Mouse (Mus musculus): ENCODE data around the gene Atp9a. TPM values are rescaled to one million over a fixed set of nuclear protein-coding genes. Genes with fewer than 3 reads are reported as not detected.

Gene Atp9a
- polyA plus RNA-seq, 1 experiment from 2014 or later: 18.6 TPM

GRCm38 (mm10) chr2:168767582-168767981 lies 25.4 kb upstream of the Atp9a start, which contains the start of gene Sall4:
TSS of gene Sall4 (minus strand) at chr2:168767943.
- 14% methylated on average over 10 of the region's 10 CpGs for WGBS
- ATAC-seq (replicated peaks; ENCODE audit: low FRiP score) (no peak), DNase-seq (ENCODE audit: low spot score) (no peak)
- Histone ChIP-seq H3K27ac (ENCODE audit: low read depth, low read length) (peak within 1 kb of the TSS; percentile 74), H3K4me2 (ENCODE audit: low read depth, low read length, severe bottlenecking) (peak within 1 kb of the TSS; percentile 95), H3K4me1 (replicated peaks; ENCODE audit: control insufficient read depth, insufficient read depth, low read length) (peaks cover 7% of the 10 kb centered on the region; the same call in 1 of the 2 replicates), H3K27me3 (ENCODE audit: control insufficient read depth, insufficient read depth, low read length) (peaks cover 17% of the 10 kb centered on the region), H3K9ac (ENCODE audit: low read length) (peak within 1 kb of the TSS; percentile 79), H3K9me3 (ENCODE audit: control insufficient read depth, low read length) (no peaks in the 10 kb centered on the region), H3K36me3 (ENCODE audit: control insufficient read depth, insufficient read depth, low read length) (no peaks in the 10 kb centered on the region), H3K4me3 (ENCODE audit: low read depth, low read length) (peak within 1 kb of the TSS; percentile 68)

DNA sequence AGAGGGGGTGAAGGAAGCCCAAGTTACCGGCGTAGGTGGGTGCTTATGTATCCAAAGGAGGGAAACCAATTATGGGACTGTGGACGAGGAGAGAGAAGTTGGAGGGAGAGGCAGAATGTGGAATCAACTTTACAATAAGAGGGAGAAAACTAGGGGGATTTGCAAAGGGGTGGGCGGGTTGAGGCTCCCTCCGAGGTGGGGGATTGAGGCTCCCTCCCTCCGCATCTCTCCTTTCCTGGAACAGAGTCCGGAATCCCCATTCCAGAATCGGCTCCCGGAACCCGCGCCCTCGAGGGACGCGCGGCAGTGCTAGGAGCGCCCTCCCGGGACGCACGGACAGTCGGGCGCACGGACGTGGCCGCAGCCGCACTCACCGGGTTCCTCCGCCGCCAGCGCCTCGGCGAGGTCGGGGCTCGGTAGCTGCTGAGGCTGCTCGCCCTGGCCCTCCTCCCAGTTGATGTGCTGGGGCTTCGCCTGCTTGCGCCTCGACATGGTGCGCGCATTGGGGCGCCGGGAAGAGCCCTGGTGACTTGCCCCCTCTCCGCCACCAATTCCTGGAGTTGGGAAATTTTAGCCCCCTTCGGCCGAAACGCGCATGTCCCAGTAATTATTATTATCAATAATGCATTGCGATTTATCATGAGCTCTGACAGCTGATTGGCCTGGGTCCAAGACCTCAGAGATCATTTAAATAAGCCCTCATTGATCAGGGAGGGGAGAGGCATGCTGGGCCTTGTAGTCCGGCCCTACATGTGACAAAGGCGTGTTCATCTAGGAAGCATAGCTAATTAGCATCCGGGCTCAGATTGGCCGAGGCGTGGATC lies 24.5 kb upstream of the Atp9a start:
- Histone ChIP-seq H3K9me3 (ENCODE audit: control insufficient read depth, low read length) (no peaks in the 10 kb centered on the region), H3K4me2 (ENCODE audit: low read depth, low read length, severe bottlenecking) (peak overlapping the region; percentile 95), H3K27me3 (ENCODE audit: control insufficient read depth, insufficient read depth, low read length) (peaks cover 17% of the 10 kb centered on the region), H3K9ac (ENCODE audit: low read length) (peak overlapping the region; percentile 79), H3K27ac (ENCODE audit: low read depth, low read length) (peak overlapping the region; percentile 74), H3K4me3 (ENCODE audit: low read depth, low read length) (peak overlapping the region; percentile 68), H3K4me1 (replicated peaks; ENCODE audit: control insufficient read depth, insufficient read depth, low read length) (peaks cover 15% of the 10 kb centered on the region), H3K36me3 (ENCODE audit: control insufficient read depth, insufficient read depth, low read length) (no peaks in the 10 kb centered on the region)
- under 1% methylated on average over 41 of the region's 52 CpGs for WGBS
- ATAC-seq (replicated peaks; ENCODE audit: low FRiP score) (peak; percentile 80), DNase-seq (ENCODE audit: low spot score) (peak; percentile 83)

DNA sequence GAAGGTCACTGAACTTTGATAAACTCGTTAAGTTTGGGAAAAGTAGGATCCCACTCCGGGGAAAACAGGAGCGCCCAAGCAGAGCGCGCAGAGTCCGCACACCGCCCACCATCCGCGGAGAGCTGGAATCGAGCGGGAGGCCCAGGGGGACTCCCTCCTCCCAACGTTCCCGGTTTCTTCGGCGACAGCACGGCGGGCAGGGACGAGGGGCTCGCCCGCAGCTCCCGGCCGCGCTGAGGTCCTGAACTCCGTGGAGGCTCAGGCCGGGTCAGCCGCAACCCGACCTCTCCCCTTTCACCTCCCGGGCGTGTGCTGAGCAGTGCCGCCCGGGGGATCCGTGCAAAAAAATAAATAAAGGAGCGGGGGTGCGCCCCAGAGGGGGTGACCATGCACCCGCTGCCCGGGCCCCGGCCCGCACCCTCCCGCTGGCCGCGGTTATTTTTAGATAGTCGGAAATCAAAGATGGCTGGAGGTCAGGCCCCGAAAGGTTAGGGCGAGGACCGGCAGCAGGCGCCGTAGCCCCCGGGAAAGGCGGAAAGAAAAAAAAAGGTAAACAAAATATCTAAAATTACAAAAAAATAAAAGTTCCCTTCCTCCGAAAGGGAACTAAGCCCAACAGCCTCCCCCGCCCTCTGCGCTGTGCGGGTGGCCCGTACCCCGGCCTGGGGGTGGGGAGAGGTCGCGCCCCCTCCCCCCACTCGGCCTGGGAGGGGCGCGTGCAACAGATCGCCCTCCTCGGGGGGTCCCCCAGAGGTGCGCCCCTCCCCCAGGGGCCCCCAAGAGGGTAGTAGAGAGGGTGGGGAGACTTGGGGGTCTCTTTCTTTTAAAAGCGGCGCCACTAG lies 23.7 kb upstream of the Atp9a start:
- Histone ChIP-seq H3K9me3 (ENCODE audit: control insufficient read depth, low read length) (no peaks in the 10 kb centered on the region), H3K27ac (ENCODE audit: low read depth, low read length) (peak overlapping the region; percentile 74), H3K4me1 (replicated peaks; ENCODE audit: control insufficient read depth, insufficient read depth, low read length) (peaks cover 15% of the 10 kb centered on the region), H3K9ac (ENCODE audit: low read length) (peak overlapping the region; percentile 79), H3K27me3 (ENCODE audit: control insufficient read depth, insufficient read depth, low read length) (peaks cover 17% of the 10 kb centered on the region), H3K4me3 (ENCODE audit: low read depth, low read length) (peak overlapping the region; percentile 68), H3K4me2 (ENCODE audit: low read depth, low read length, severe bottlenecking) (peak overlapping the region; percentile 95), H3K36me3 (ENCODE audit: control insufficient read depth, insufficient read depth, low read length) (no peaks in the 10 kb centered on the region)
- ATAC-seq (replicated peaks; ENCODE audit: low FRiP score) (peak; percentile 19; the same call in 1 of the 2 replicates), DNase-seq (ENCODE audit: low spot score) (peak; percentile 72)
- under 1% methylated on average over 63 of the region's 65 CpGs for WGBS

DNA sequence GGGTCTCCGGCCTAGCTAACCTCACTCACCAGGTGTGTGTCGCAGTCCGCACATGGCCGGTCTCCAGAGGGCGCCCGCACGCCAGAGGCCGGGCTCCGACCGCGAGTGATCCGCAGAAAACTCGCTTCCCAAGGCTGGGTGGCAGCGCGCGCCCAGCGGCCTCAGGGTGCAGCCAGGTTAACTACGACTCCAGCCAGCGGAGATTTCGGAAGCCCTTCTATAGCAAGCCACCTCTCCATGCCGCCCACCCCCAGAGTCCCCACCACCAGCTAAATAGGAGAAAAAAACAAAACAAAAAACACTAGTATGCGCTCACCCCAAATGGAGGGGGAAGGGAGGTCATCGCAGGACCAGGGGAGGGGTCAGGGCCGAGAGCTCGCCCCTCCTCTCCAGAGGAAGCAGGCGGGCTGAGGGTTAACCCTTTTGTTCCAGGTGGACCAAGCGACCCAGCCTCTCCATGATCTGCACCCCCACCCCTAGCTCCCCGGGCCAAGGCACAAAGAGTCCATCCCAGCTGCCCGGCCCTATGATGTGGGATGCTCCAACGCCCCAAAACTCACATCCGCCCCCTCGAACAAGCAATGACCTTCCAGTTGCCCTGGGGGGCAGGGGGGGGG lies 23.0 kb upstream of the Atp9a start:
- Histone ChIP-seq H3K4me1 (replicated peaks; ENCODE audit: control insufficient read depth, insufficient read depth, low read length) (peaks cover 15% of the 10 kb centered on the region), H3K27ac (ENCODE audit: low read depth, low read length) (peak overlapping the region; percentile 74), H3K36me3 (ENCODE audit: control insufficient read depth, insufficient read depth, low read length) (no peaks in the 10 kb centered on the region), H3K4me3 (ENCODE audit: low read depth, low read length) (peak overlapping the region; percentile 68), H3K9me3 (ENCODE audit: control insufficient read depth, low read length) (no peaks in the 10 kb centered on the region), H3K27me3 (ENCODE audit: control insufficient read depth, insufficient read depth, low read length) (peaks cover 17% of the 10 kb centered on the region), H3K4me2 (ENCODE audit: low read depth, low read length, severe bottlenecking) (peak overlapping the region; percentile 95), H3K9ac (ENCODE audit: low read length) (peak overlapping the region; percentile 79)
- peak; percentile 66 for ATAC-seq (replicated peaks; ENCODE audit: low FRiP score)
- under 1% methylated on average over 32 of the region's 32 CpGs for WGBS
- DNase-seq (ENCODE audit: low spot score): peak; percentile 88

DNA sequence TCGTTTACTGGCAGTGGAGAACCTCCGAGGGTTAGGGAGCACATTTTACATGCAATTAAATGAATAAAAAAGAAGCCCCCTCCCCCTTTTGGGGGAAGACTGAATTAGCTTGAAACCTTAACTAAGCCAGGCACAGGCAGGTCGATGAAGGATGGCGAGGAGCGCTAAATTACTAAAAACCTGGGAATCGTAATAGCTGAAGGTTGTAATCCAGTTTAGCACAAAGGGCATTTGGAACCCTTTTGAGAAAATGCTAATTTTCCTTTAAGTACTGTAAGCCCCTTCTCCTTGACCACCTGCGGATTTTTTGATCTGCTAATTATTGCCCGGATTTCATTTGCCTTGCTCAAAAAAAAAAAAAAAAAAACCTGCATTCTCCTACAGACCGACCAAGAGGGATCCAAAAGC lies 22.3 kb upstream of the Atp9a start:
- WGBS: 2% methylated on average over 9 of the region's 9 CpGs
- peak overlapping the region; percentile 74 for H3K27ac ChIP-seq (ENCODE audit: low read depth, low read length)
- no peaks in the 10 kb centered on the region for H3K36me3 ChIP-seq (ENCODE audit: control insufficient read depth, insufficient read depth, low read length)
- no peaks in the 10 kb centered on the region for H3K9me3 ChIP-seq (ENCODE audit: control insufficient read depth, low read length)
- peak overlapping the region; percentile 95 for H3K4me2 ChIP-seq (ENCODE audit: low read depth, low read length, severe bottlenecking)
- H3K4me3 ChIP-seq (ENCODE audit: low read depth, low read length): peak overlapping the region; percentile 68
- H3K27me3 ChIP-seq (ENCODE audit: control insufficient read depth, insufficient read depth, low read length): peaks cover 17% of the 10 kb centered on the region
- ATAC-seq (replicated peaks; ENCODE audit: low FRiP score): peak; percentile 31
- no peak for DNase-seq (ENCODE audit: low spot score)
- H3K9ac ChIP-seq (ENCODE audit: low read length): peak overlapping the region; percentile 3; the same call in 1 of the 2 replicates
- H3K4me1 ChIP-seq (replicated peaks; ENCODE audit: control insufficient read depth, insufficient read depth, low read length): peaks cover 15% of the 10 kb centered on the region

DNA sequence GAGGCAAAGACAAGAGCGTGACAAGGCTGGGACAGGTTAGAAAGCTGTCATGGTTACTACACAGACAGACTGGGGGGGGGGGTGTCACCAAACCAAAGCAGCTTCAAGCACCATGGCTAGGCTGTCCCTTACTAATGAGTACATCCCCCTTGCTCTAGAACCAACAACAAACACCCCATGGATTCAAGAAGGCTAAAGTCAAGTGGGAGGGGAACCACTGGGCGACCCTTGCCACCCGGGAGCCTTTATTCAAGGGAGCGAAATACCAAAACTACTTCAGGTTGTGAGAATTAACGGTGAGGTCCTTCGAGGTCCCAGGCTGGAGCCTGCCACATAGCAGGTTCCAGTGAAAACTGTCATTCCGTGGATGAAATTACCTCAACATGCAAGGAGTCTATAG lies 21.6 kb upstream of the Atp9a start:
- ATAC-seq (replicated peaks; ENCODE audit: low FRiP score) (no peak), DNase-seq (ENCODE audit: low spot score) (no peak)
- peaks cover 15% of the 10 kb centered on the region for H3K4me1 ChIP-seq (replicated peaks; ENCODE audit: control insufficient read depth, insufficient read depth, low read length)
- no peaks in the 10 kb centered on the region for H3K9me3 ChIP-seq (ENCODE audit: control insufficient read depth, low read length)
- peak overlapping the region; percentile 62; the same call in 1 of the 2 replicates for H3K27ac ChIP-seq (ENCODE audit: low read depth, low read length)
- H3K9ac ChIP-seq (ENCODE audit: low read length): no peak overlapping the region; the same call in 1 of the 2 replicates
- H3K4me3 ChIP-seq (ENCODE audit: low read depth, low read length): peak overlapping the region; percentile 68
- 3% methylated on average over 7 of the region's 7 CpGs for WGBS
- no peaks in the 10 kb centered on the region for H3K36me3 ChIP-seq (ENCODE audit: control insufficient read depth, insufficient read depth, low read length)
- H3K4me2 ChIP-seq (ENCODE audit: low read depth, low read length, severe bottlenecking): peak overlapping the region; percentile 95
- H3K27me3 ChIP-seq (ENCODE audit: control insufficient read depth, insufficient read depth, low read length): peaks cover 17% of the 10 kb centered on the region

- Histone ChIP-seq H3K4me1 (replicated peaks; ENCODE audit: control insufficient read depth, insufficient read depth, low read length) (peaks cover 15% of the 10 kb centered on the region), H3K4me2 (ENCODE audit: low read depth, low read length, severe bottlenecking) (peak overlapping the region; percentile 95), H3K27me3 (ENCODE audit: control insufficient read depth, insufficient read depth, low read length) (peaks cover 3% of the 10 kb centered on the region), H3K4me3 (ENCODE audit: low read depth, low read length) (peak overlapping the region; percentile 16), H3K36me3 (ENCODE audit: control insufficient read depth, insufficient read depth, low read length) (no peaks in the 10 kb centered on the region; the same call in 1 of the 2 replicates), H3K27ac (ENCODE audit: low read depth, low read length) (no peak overlapping the region), H3K9ac (ENCODE audit: low read length) (peak overlapping the region; percentile 24), H3K9me3 (ENCODE audit: control insufficient read depth, low read length) (no peaks in the 10 kb centered on the region)
- WGBS: 2% methylated on average over 12 of the region's 12 CpGs
- no peak for ATAC-seq (replicated peaks; ENCODE audit: low FRiP score)
- no peak for DNase-seq (ENCODE audit: low spot score)
Observed at GRCm38 (mm10) chr2:168762411-168762815, 20.2 kb upstream of the Atp9a start.

DNA sequence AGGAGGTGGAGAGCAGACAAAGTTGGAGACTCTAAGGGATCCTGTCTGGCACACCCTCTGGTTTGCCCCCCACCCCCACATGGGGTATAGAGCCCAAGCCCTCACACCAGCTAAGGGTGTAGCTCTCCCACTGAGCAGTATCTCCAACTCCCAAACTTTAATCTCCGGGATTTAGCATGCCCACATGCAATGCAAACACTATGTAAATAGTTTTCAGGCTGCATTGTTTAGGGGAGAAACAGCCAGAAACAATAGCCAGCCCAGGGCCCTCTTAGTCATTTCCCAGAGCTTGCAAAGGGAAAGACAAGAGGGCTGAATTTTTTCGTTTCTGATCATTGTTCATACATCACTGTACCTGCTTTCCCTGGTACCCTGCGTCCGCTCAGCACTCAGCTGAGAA lies 19.7 kb upstream of the Atp9a start:
- H3K4me1 ChIP-seq (replicated peaks; ENCODE audit: control insufficient read depth, insufficient read depth, low read length): peaks cover 15% of the 10 kb centered on the region
- WGBS: 5% methylated on average over 4 of the region's 4 CpGs

More for the DNA sequence above, 19.7 kb upstream of the Atp9a start:
- peak overlapping the region; percentile 16; the same call in 1 of the 2 replicates for H3K4me3 ChIP-seq (ENCODE audit: low read depth, low read length)
- H3K36me3 ChIP-seq (ENCODE audit: control insufficient read depth, insufficient read depth, low read length): no peaks in the 10 kb centered on the region; the same call in 1 of the 2 replicates
- H3K27ac ChIP-seq (ENCODE audit: low read depth, low read length): no peak overlapping the region
- H3K27me3 ChIP-seq (ENCODE audit: control insufficient read depth, insufficient read depth, low read length): peaks cover 2% of the 10 kb centered on the region; the same call in 1 of the 2 replicates
- H3K9me3 ChIP-seq (ENCODE audit: control insufficient read depth, low read length): no peaks in the 10 kb centered on the region
- no peak for ATAC-seq (replicated peaks; ENCODE audit: low FRiP score)
- H3K9ac ChIP-seq (ENCODE audit: low read length): peak overlapping the region; percentile 24
- DNase-seq (ENCODE audit: low spot score): no peak
- H3K4me2 ChIP-seq (ENCODE audit: low read depth, low read length, severe bottlenecking): peak overlapping the region; percentile 95

Data from forebrain, embryonic 11.5 days (tissue).